Mouse (Mus musculus) lung, postnatal 4 days (tissue): ENCODE results near the gene Ccnj.

Experiments used
- DNase-seq, 2 experiments: peaks; one replicate each; pipeline ENCODE4 v3.0.0; 2021

Gene Ccnj

GRCm38 (mm10) chr19:40844731-40845130 lies 13.7 kb downstream of the Ccnj start:
- DNase-seq, result peak in 1 of 2 experiments; percentile 33

GRCm38 (mm10) chr19:40849391-40849790 lies 18.3 kb downstream of the Ccnj start:
- no peak for DNase-seq

GRCm38 (mm10) chr19:40859555-40859954 lies 28.5 kb downstream of the Ccnj start:
- DNase-seq, result peak; percentile 36 to 57

- peak; percentile 26 to 60 for DNase-seq
Observed at GRCm38 (mm10) chr19:40868284-40868683, 37.2 kb downstream of the Ccnj start.

GRCm38 (mm10) chr19:40869425-40870105 lies 38.5 kb downstream of the Ccnj start:
- DNase-seq, result no peak

GRCm38 (mm10) chr19:40872955-40873665 lies 42.0 kb downstream of the Ccnj start:
- DNase-seq, result peak; percentile 94 to 96

- DNase-seq, result no peak
Observed at GRCm38 (mm10) chr19:40881700-40882099, 50.6 kb downstream of the Ccnj start.

GRCm38 (mm10) chr19:40888887-40889286 lies 57.8 kb downstream of the Ccnj start:
- no peak for DNase-seq

GRCm38 (mm10) chr19:40894071-40894506 lies 63.0 kb downstream of the Ccnj start:
- no peak for DNase-seq

GRCm38 (mm10) chr19:40894519-40895392 lies 63.7 kb downstream of the Ccnj start, which contains the start of gene Zfp518a:
Gene Zfp518a (plus strand): TSS chr19:40894705.
- DNase-seq, result peak; percentile 92 to 94

- no peak for DNase-seq
Observed at GRCm38 (mm10) chr19:40895393-40895703, 64.3 kb downstream of the Ccnj start.
